In genomic region chr16:29193981-29194380, GRCm38 (mm10) we compare ENCODE assay signal across 25 mouse cellular contexts. TPM values are rescaled to one million over a fixed set of nuclear protein-coding genes. Genes with fewer than 3 reads are reported as not detected.
DNase-seq lines count a peak whose midpoint lies in the region; ATAC-seq lines count a peak whose summit lies in the region.
"Had no signal": no experiment of that assay in that cellular context is flagged by ENCODE, and none has a peak within 500 bp of the region (broad histone marks: within the 10 kb centered on the region; RNA-seq: fewer than 3 reads in every experiment).

No protein-coding gene starts in this region.

- no peaks in the 10 kb centered on the region for H3K36me3 ChIP-seq in hindbrain, embryonic 14.5 days (replicated peaks; ENCODE audit: control insufficient read depth, insufficient read depth)
- H3K36me3 ChIP-seq in hindbrain, embryonic 11.5 days (ENCODE audit: control insufficient read depth, insufficient read depth, low read length) = no peaks in the 10 kb centered on the region
- H3K36me3 ChIP-seq: limb, embryonic 13.5 days; neural tube, embryonic 12.5 days had no signal

- H3K4me1 ChIP-seq in hindbrain, embryonic 14.5 days (replicated peaks; ENCODE audit: control insufficient read depth, insufficient read depth, low read length) = peaks cover 4% of the 10 kb centered on the region; the same call in 1 of the 2 replicates
- H3K4me1 ChIP-seq in hindbrain, embryonic 11.5 days (replicated peaks; ENCODE audit: control insufficient read depth, insufficient read depth, low read length) = no peaks in the 10 kb centered on the region; the same call in 1 of the 2 replicates
- H3K4me1 ChIP-seq: neural tube, embryonic 12.5 days had no signal

- 64% methylated on average over 4 of the region's 4 CpGs for WGBS in hindbrain, embryonic 14.5 days
- WGBS in hindbrain, embryonic 11.5 days = 63% methylated on average over 4 of the region's 4 CpGs

- H3K27ac ChIP-seq in hindbrain, embryonic 14.5 days = no peak overlapping the region
- no peak overlapping the region for H3K27ac ChIP-seq in hindbrain, embryonic 11.5 days (ENCODE audit: low read depth, low read length)
- H3K27ac ChIP-seq: layer of hippocampus, adult 2 months; left cerebral cortex, adult 2 months; limb, embryonic 13.5 days; neural tube, embryonic 12.5 days had no signal

- no peak overlapping the region for H3K4me3 ChIP-seq in hindbrain, embryonic 14.5 days (replicated peaks; ENCODE audit: low read length)
- H3K4me3 ChIP-seq in hindbrain, embryonic 11.5 days (ENCODE audit: low read depth, low read length) = no peak overlapping the region
- H3K4me3 ChIP-seq: layer of hippocampus, adult 2 months; left cerebral cortex, adult 2 months; limb, embryonic 13.5 days; neural tube, embryonic 12.5 days had no signal

- ATAC-seq in hindbrain, embryonic 14.5 days (ENCODE audit: low FRiP score) = peak; percentile 31; the same call in 1 of the 2 replicates
- ATAC-seq in hindbrain, embryonic 11.5 days (ENCODE audit: low FRiP score) = no peak
- peak; percentile 87 for ATAC-seq in cerebellum, adult (ENCODE audit: insufficient number of reproducible peaks, low FRiP score, low TSS enrichment)
- ATAC-seq: forebrain, embryonic 14.5 days; intestine, postnatal 0 days had no signal

- H3K27me3 ChIP-seq in hindbrain, embryonic 14.5 days (ENCODE audit: control insufficient read depth, insufficient read depth, low read length) = no peaks in the 10 kb centered on the region
- no peaks in the 10 kb centered on the region for H3K27me3 ChIP-seq in hindbrain, embryonic 11.5 days (ENCODE audit: control insufficient read depth, insufficient read depth, low read length)
- H3K27me3 ChIP-seq: neural tube, embryonic 12.5 days had no signal

- H3K9me3 ChIP-seq in hindbrain, embryonic 14.5 days (ENCODE audit: control insufficient read depth, low read length) = no peaks in the 10 kb centered on the region
- no peaks in the 10 kb centered on the region for H3K9me3 ChIP-seq in hindbrain, embryonic 11.5 days (ENCODE audit: control insufficient read depth, low read length)
- H3K9me3 ChIP-seq: limb, embryonic 13.5 days; neural tube, embryonic 12.5 days had no signal

- no peak overlapping the region for H3K4me2 ChIP-seq in hindbrain, embryonic 14.5 days (replicated peaks)
- no peak overlapping the region for H3K4me2 ChIP-seq in hindbrain, embryonic 11.5 days (replicated peaks; ENCODE audit: low read depth, low read length)
- H3K4me2 ChIP-seq: limb, embryonic 13.5 days; neural tube, embryonic 12.5 days had no signal

- no peak for DNase-seq in hindbrain, embryonic 14.5 days (ENCODE audit: low spot score)
- no peak for DNase-seq in hindbrain, embryonic 11.5 days (ENCODE audit: low spot score)
- DNase-seq in cerebellum, adult 9-10 months = peak; percentile 88
- peak; percentile 32 for DNase-seq in retina, adult 2 months (ENCODE audit: low read depth, low spot score)
- no peak for DNase-seq in thymus, postnatal 0 days (ENCODE audit: low spot score)
- DNase-seq in gastrocnemius, postnatal 14 days = no peak
- DNase-seq in thymus, postnatal 36 days = no peak
- DNase-seq: adrenal gland, postnatal 14 days; B cell, adult 2 months; embryo, embryonic 11 days; kidney, postnatal 10 days; lung, postnatal 10 days; thymus, adult 18-20 months had no signal

- intact Hi-C loops in gastrocnemius, postnatal 14 days (cut with DNase I; ENCODE audit: low total_unique reads) = no loop called here

- no peak overlapping the region for H3K9ac ChIP-seq in hindbrain, embryonic 14.5 days
- H3K9ac ChIP-seq in hindbrain, embryonic 11.5 days (ENCODE audit: low read depth, low read length) = no peak overlapping the region
- H3K9ac ChIP-seq: limb, embryonic 13.5 days; neural tube, embryonic 12.5 days had no signal

RNA-seq across cellular contexts. Expression of gene Hrasls, which starts 15.5 kb away (rescaled TPM):
- polyA plus RNA-seq in hindbrain, embryonic 14.5 days (2014; fragmentation: Nextera tagmentation; extraction: Ambion mirVana) = 5.5 and 5.6 TPM in 2 replicates
- 1.4 and 1.5 TPM in 2 replicates for polyA plus RNA-seq in hindbrain, embryonic 11.5 days (2014; fragmentation: Nextera tagmentation; extraction: Ambion mirVana)
- polyA plus RNA-seq in thymus, postnatal 0 days (2015; fragmentation: Nextera tagmentation; extraction: Ambion mirVana) = 0.19 and 0.20 TPM in 2 replicates
- 10 to 100 TPM; 35.8 to 43.5 TPM for total RNA-seq in gastrocnemius, postnatal 14 days (2021)
- total RNA-seq: hematopoietic stem cell, adult 5-6 weeks; megakaryocyte, adult 5-6 weeks; monocyte, adult 5-6 weeks had no signal
- polyA plus RNA-seq: liver, embryonic 16.5 days; small intestine, adult 2 months had no signal

Comparison
In these comparisons a context has a peak if more than half of its experiments do, and no peak if none do; other contexts are left out.
1. DNase-seq: peak in cerebellum, adult 9-10 months (single experiment) and retina, adult 2 months (single experiment); none in hindbrain, embryonic 14.5 days (single experiment), hindbrain, embryonic 11.5 days (single experiment), thymus, postnatal 0 days (single experiment), gastrocnemius, postnatal 14 days (single experiment) and thymus, postnatal 36 days (0 of 2).